Mouse (Mus musculus): ENCODE data around the gene Trim29.

Gene Trim29

GRCm38 (mm10) chr9:43383871-43384270 is 73.2 kb downstream of the Trim29 start:
- no peak for DNase-seq (ENCODE audit: extremely low spot score, low read depth, low spot score)

GRCm38 (mm10) chr9:43384400-43384799 is 73.8 kb downstream of the Trim29 start:
- DNase-seq (ENCODE audit: extremely low spot score, low read depth, low spot score), result no peak
